Mouse (Mus musculus): Measurements from ENCODE around the gene Gm20795. TPM values are rescaled to one million over a fixed set of nuclear protein-coding genes. Genes with fewer than 3 reads are reported as not detected.

Gm20795 gene
- polyA plus RNA-seq (2012; rRNA removed; ENCODE audit: low replicate concordance) = not detected in 2 replicates

DNA sequence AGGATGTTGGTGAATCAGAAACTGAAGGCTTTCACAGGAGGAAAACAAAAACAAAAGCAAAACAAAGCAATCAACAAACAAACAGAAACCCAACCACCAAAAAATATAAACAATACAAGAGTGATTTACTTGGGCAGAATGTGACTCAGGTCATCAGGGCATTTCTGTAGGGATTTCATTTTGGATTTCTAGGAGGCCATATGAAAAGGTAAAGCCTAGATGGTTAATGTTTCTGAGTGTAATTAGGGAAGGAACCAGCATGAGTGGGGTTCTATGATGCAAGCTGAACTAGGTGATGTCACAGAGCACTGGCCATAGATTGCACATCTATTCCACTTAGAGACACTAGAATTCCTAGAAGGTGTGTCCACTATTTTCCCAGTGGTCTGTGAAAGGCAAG lies at the start of gene Gm20795:
Gene Gm20795 (plus strand): TSS at position 301 of the 400 bp plus-strand sequence.

DNA sequence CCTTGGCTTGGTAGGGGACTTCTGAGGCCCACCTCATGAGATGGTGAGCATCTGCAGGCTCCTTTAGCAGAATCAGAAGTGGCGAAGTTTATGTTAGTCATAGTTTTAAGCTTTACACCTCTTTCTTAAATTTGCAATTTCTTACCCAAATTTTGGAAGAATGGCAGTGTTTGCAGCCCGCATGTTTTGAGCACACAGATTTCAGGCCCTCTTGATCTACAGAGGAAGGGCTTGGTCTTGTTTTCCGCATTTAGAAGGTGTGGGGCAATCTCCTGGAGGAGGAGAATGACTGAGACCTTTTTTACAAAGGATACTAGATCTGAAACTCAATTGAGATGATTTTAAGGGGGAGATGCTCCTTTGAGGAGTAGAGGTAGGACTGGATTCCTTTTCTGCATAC lies 29.0 kb upstream of the Gm20795 start, which contains the start of gene Gm21797:
Gene Gm21797 (minus strand): TSS at position 101 of the 400 bp plus-strand sequence.

Other genes with a start within 250 kb of the Gm20795 start
- gene Gm21852, start 152.9 kb upstream of the Gm20795 start, polyA plus RNA-seq (2012; rRNA removed; ENCODE audit: low replicate concordance) = not detected in 2 replicates
- gene Gm21797, start 29.1 kb upstream of the Gm20795 start, polyA plus RNA-seq (2012; rRNA removed; ENCODE audit: low replicate concordance) = not detected in 2 replicates

Measured in subcutaneous adipose tissue, adult 2 months (tissue).